Mouse (Mus musculus) liver, adult 2 months (tissue): ENCODE data around the gene Cpt1c.

Experiments used
- CTCF ChIP-seq: fragments of 200-500 bp; IDR thresholded peaks from 2 replicates; pipeline ENCODE4 v1.5.1; 2011; ENCODE audit warnings: low read depth, low read length, control low read depth
- POLR2A ChIP-seq: fragments of 200-500 bp; IDR thresholded peaks from 2 replicates; pipeline ENCODE4 v1.6.1; 2011; ENCODE audit warnings: low read length, control low read depth; ENCODE audit not compliant: insufficient read depth; ENCODE audit errors: extremely low read depth

DNA sequence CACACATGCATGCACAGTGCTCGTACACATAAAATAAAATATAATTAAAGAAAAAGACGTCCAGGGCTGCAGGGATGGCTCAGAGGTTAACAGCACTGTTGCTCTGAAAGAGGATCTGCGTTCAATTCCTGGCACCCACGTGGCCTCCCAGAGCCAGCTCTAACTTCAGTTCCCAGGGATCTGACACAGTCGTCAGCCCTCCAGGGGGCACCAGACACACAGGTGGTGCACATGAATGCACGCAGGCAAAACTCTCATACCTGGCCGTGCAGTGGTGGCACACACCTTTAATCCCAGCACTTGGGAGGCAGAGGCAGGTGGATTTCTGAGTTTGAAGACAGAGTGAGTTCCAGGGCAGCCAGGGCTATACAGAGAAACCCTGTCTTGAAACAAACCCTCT lies 8.7 kb downstream of the Cpt1c start:
- TF ChIP-seq CTCF (peak; percentile 51), POLR2A (no peak)
